Mouse (Mus musculus) liver, postnatal 0 days (tissue): ENCODE measurements around the gene Fibp. TPM values are rescaled to one million over a fixed set of nuclear protein-coding genes. Genes with fewer than 3 reads are reported as not detected.

Experiments
- ATAC-seq: fragments of 200-750 bp; cut with Nextera tagmentation; 2 replicates; pipeline ENCODE4 v1.8.0; 2017; ENCODE audit warnings: mild to moderate bottlenecking, moderate library complexity
- DNase-seq: peaks from one replicate; pipeline ENCODE4 v3.0.0-alpha.2; 2016
- H3K27ac ChIP-seq: fragments of 300-500 bp; sonication (generic); 2 replicates; pipeline ENCODE4 v1.5.1; 2014; ENCODE audit warnings: antibody characterized with exemption, moderate library complexity, mild to moderate bottlenecking, low read depth
- H3K27me3 ChIP-seq: fragments of 300-500 bp; sonication (generic); 2 replicates; pipeline ENCODE4 v1.6.1; 2014; ENCODE audit warnings: low read length, control low read depth, mixed read lengths; ENCODE audit not compliant: insufficient read depth
- H3K36me3 ChIP-seq: fragments of 300-500 bp; sonication (generic); replicated peaks from 2 replicates; pipeline ENCODE4 v1.6.1; 2014; ENCODE audit warnings: mild to moderate bottlenecking, control low read depth, low read length, moderate library complexity, mixed read lengths; ENCODE audit not compliant: insufficient read depth
- H3K4me1 ChIP-seq: fragments of 300-500 bp; sonication (generic); 2 replicates; pipeline ENCODE4 v1.6.1; 2014; ENCODE audit warnings: antibody characterized with exemption, mild to moderate bottlenecking, control low read depth; ENCODE audit not compliant: insufficient read depth
- H3K4me2 ChIP-seq: fragments of 300-500 bp; sonication (generic); 2 replicates; pipeline ENCODE4 v1.6.1; 2014; ENCODE audit warnings: low read depth, mild to moderate bottlenecking, low read length, moderate library complexity, mixed read lengths
- H3K4me3 ChIP-seq: fragments of 300-500 bp; sonication (generic); 2 replicates; pipeline ENCODE4 v1.5.1; 2014; ENCODE audit warnings: low read depth, low read length
- H3K9ac ChIP-seq: fragments of 300-500 bp; sonication (generic); replicated peaks from 2 replicates; pipeline ENCODE4 v1.6.1; 2014; ENCODE audit warnings: mild to moderate bottlenecking, moderate library complexity
- H3K9me3 ChIP-seq: fragments of 300-500 bp; sonication (generic); 2 replicates; pipeline ENCODE4 v1.6.1; 2016; ENCODE audit warnings: mild to moderate bottlenecking, control low read depth, low read length, mixed read lengths
- CTCF ChIP-seq: sonication (generic); IDR thresholded peaks from 2 replicates; pipeline ENCODE4 v1.5.1; 2016; ENCODE audit warnings: antibody characterized with exemption, low read depth
- EP300 ChIP-seq: IDR thresholded peaks from 2 replicates; pipeline ENCODE4 v1.6.1; 2016; ENCODE audit warnings: antibody characterized with exemption, low read depth, mild to moderate bottlenecking
- WGBS: fragments of 180-500 bp; shearing (Covaris S2); extraction: QIAGEN DNeasy Blood & Tissue Kit; methylation state at CpG from one replicate; pipeline ENCODE4 v1.1.7; 2014; ENCODE audit not compliant: insufficient replicate concordance; 5-methylcytosine and 5-hydroxymethylcytosine counted together
- polyA plus RNA-seq: library from polyadenylated mRNA; unstranded; fragments of >200 nt; fragmentation: Nextera tagmentation; extraction: Ambion mirVana; gene quantifications from 2 replicates; pipeline ENCODE4 v1.2.1, GENCODE M21; 2015

Fibp gene
- polyA plus RNA-seq, 1 experiment from 2014 or later = 35.6 TPM

- Histone ChIP-seq H3K4me2 (peak overlapping the region; percentile 78), H3K36me3 (no peaks in the 10 kb centered on the region)
- DNase-seq = peak; percentile 35
These were observed 14.1 kb downstream of the Fibp start for GRCm38 (mm10) chr19:5474281-5475068.

GRCm38 (mm10) chr19:5475069-5475714, 14.8 kb downstream of the Fibp start:
- TF ChIP-seq EP300 = no peak
- no peak for TF ChIP-seq CTCF
- WGBS = 41% methylated on average over 13 of the region's 13 CpGs
- Histone ChIP-seq H3K9me3 (no peaks in the 10 kb centered on the region), H3K27me3 (peaks cover 23% of the 10 kb centered on the region), H3K27ac (0 out of 2 replicates have a peak overlapping the region, but pooled peaks have one; percentile 12), H3K4me2 (peak overlapping the region; percentile 78), H3K36me3 (no peaks in the 10 kb centered on the region), H3K9ac (peak overlapping the region; percentile 49), H3K4me1 (0 out of 2 replicates have a peak, but pooled peaks cover 3% of the 10 kb centered on the region), H3K4me3 (peak overlapping the region; percentile 45)
- DNase-seq (no peak), ATAC-seq (peak; percentile 9; the same call in 1 of the 2 replicates)

More at GRCm38 (mm10) chr19:5474281-5475068, 14.1 kb downstream of the Fibp start:
- H3K4me1 ChIP-seq = 0 out of 2 replicates have a peak, but pooled peaks cover 3% of the 10 kb centered on the region
- peak; percentile 59 for ATAC-seq
- peak overlapping the region; percentile 49 for H3K9ac ChIP-seq
- H3K9me3 ChIP-seq = no peaks in the 10 kb centered on the region
- 3% methylated on average over 28 of the region's 68 CpGs for WGBS
- peaks cover 23% of the 10 kb centered on the region for H3K27me3 ChIP-seq
- peak overlapping the region; percentile 12; the same call in 1 of the 2 replicates for H3K27ac ChIP-seq
- peak overlapping the region; percentile 45 for H3K4me3 ChIP-seq
- TF ChIP-seq CTCF = no peak
- TF ChIP-seq EP300 = no peak

- Histone ChIP-seq H3K4me1 (0 out of 2 replicates have a peak, but pooled peaks cover 3% of the 10 kb centered on the region), H3K27me3 (peaks cover 23% of the 10 kb centered on the region), H3K9ac (no peak overlapping the region), H3K4me2 (no peak overlapping the region), H3K4me3 (no peak overlapping the region), H3K36me3 (no peaks in the 10 kb centered on the region), H3K9me3 (no peaks in the 10 kb centered on the region), H3K27ac (no peak overlapping the region)
- TF ChIP-seq CTCF (no peak), EP300 (no peak)
- DNase-seq (no peak), ATAC-seq (no peak)
- WGBS = 73% methylated on average over 10 of the region's 10 CpGs
These were observed 16.7 kb downstream of the Fibp start for GRCm38 (mm10) chr19:5477004-5477667.

- Histone ChIP-seq H3K27me3 (peaks cover 23% of the 10 kb centered on the region), H3K4me2 (no peak overlapping the region), H3K27ac (no peak overlapping the region), H3K4me1 (0 out of 2 replicates have a peak, but pooled peaks cover 3% of the 10 kb centered on the region), H3K9ac (no peak overlapping the region), H3K4me3 (no peak overlapping the region), H3K9me3 (no peaks in the 10 kb centered on the region), H3K36me3 (peaks cover 2% of the 10 kb centered on the region; the same call in 1 of the 2 replicates)
- TF ChIP-seq EP300 (no peak), CTCF (no peak)
- ATAC-seq = no peak
- WGBS = 86% methylated on average over 18 of the region's 18 CpGs
- no peak for DNase-seq
These were observed 17.4 kb downstream of the Fibp start for GRCm38 (mm10) chr19:5477668-5478300.

- Histone ChIP-seq H3K36me3 (peaks cover 8% of the 10 kb centered on the region), H3K27ac (no peak overlapping the region), H3K4me2 (no peak overlapping the region), H3K9me3 (no peaks in the 10 kb centered on the region), H3K9ac (no peak overlapping the region), H3K4me3 (no peak overlapping the region), H3K4me1 (no peaks in the 10 kb centered on the region), H3K27me3 (peaks cover 10% of the 10 kb centered on the region)
- ATAC-seq (peak; percentile 40), DNase-seq (no peak)
- WGBS = 80% methylated on average over 10 of the region's 10 CpGs
- no peak for TF ChIP-seq EP300
- no peak for TF ChIP-seq CTCF
These were observed 19.6 kb downstream of the Fibp start for GRCm38 (mm10) chr19:5480016-5480415.
